Mouse (Mus musculus): Measurements from ENCODE around the gene Zdhhc1. TPM values are rescaled to one million over a fixed set of nuclear protein-coding genes. Genes with fewer than 3 reads are reported as not detected.

Gene Zdhhc1
- polyA plus RNA-seq (2012; rRNA removed) = 1.9 and 2.1 TPM in 2 replicates

GRCm38 (mm10) chr8:105496439-105497180 lies at the start of gene Zdhhc1:
Gene Zdhhc1 (minus strand): TSS chr8:105496902.

GRCm38 (mm10) chr8:105518436-105519313 lies 22.0 kb upstream of the Zdhhc1 start, which contains the start of gene Hsd11b2:
Gene Hsd11b2 (plus strand): TSS chr8:105518755.

GRCm38 (mm10) chr8:105471314-105472015 lies 25.2 kb downstream of the Zdhhc1 start, which contains the start of gene Tppp3:
Gene Tppp3 (minus strand): TSS chr8:105471526.

Other genes starting within 250 kb of the Zdhhc1 start
- 1.4 and 1.7 TPM in 2 replicates for gene B3gnt9, start 241.7 kb downstream of the Zdhhc1 start, polyA plus RNA-seq (2012; rRNA removed)
- gene Tradd, start 232.3 kb downstream of the Zdhhc1 start, polyA plus RNA-seq (2012; rRNA removed) = 5.4 and 5.6 TPM in 2 replicates
- 0.77 and 0.93 TPM in 2 replicates for gene Fbxl8, start 232.3 kb downstream of the Zdhhc1 start, polyA plus RNA-seq (2012; rRNA removed)
- gene Hsf4, start 227.1 kb downstream of the Zdhhc1 start, polyA plus RNA-seq (2012; rRNA removed) = 0.01 and 0.03 TPM in 2 replicates
- 0.02 and 0.07 TPM in 2 replicates for gene Nol3, start 220.8 kb downstream of the Zdhhc1 start, polyA plus RNA-seq (2012; rRNA removed)
- gene 4931428F04Rik, start 207.0 kb downstream of the Zdhhc1 start, polyA plus RNA-seq (2012; rRNA removed) = 1.1 TPM in 2 replicates
- gene Exoc3l, start 200.8 kb downstream of the Zdhhc1 start, polyA plus RNA-seq (2012; rRNA removed) = 5.9 and 7.1 TPM in 2 replicates
- 221 and 269 TPM in 2 replicates for gene E2f4, start 199.2 kb downstream of the Zdhhc1 start, polyA plus RNA-seq (2012; rRNA removed)
- 3.3 and 3.8 TPM in 2 replicates for gene Elmo3, start 191.3 kb downstream of the Zdhhc1 start, polyA plus RNA-seq (2012; rRNA removed)
- 8.4 and 9.2 TPM in 2 replicates for gene Lrrc29, start 170.6 kb downstream of the Zdhhc1 start, polyA plus RNA-seq (2012; rRNA removed)
- 57.5 and 62.2 TPM in 2 replicates for gene Tmem208, start 170.5 kb downstream of the Zdhhc1 start, polyA plus RNA-seq (2012; rRNA removed)
- gene Fhod1, start 148.9 kb downstream of the Zdhhc1 start, polyA plus RNA-seq (2012; rRNA removed) = 3.6 and 4.4 TPM in 2 replicates
- 0.75 and 0.82 TPM in 2 replicates for gene Slc9a5, start 148.1 kb downstream of the Zdhhc1 start, polyA plus RNA-seq (2012; rRNA removed)
- gene Plekhg4, start 123.6 kb downstream of the Zdhhc1 start, polyA plus RNA-seq (2012; rRNA removed) = 0.02 and 0.07 TPM in 2 replicates
- not detected in 2 replicates for gene Kctd19, start 83.4 kb downstream of the Zdhhc1 start, polyA plus RNA-seq (2012; rRNA removed)
- gene Lrrc36, start 83.3 kb downstream of the Zdhhc1 start, polyA plus RNA-seq (2012; rRNA removed) = 0.08 and 0.10 TPM in 2 replicates
- 0.69 and 2.4 TPM in 2 replicates for gene Tppp3, start 25.4 kb downstream of the Zdhhc1 start, polyA plus RNA-seq (2012; rRNA removed)
- gene Hsd11b2, start 21.9 kb upstream of the Zdhhc1 start, polyA plus RNA-seq (2012; rRNA removed) = 0.85 and 0.98 TPM in 2 replicates
- 32.3 and 42.6 TPM in 2 replicates for gene Atp6v0d1, start 69.1 kb upstream of the Zdhhc1 start, polyA plus RNA-seq (2012; rRNA removed)
- 3.7 and 4.5 TPM in 2 replicates for gene Ripor1, start 108.4 kb upstream of the Zdhhc1 start, polyA plus RNA-seq (2012; rRNA removed)
- 19.4 and 23.8 TPM in 2 replicates for gene Ctcf, start 139.7 kb upstream of the Zdhhc1 start, polyA plus RNA-seq (2012; rRNA removed)
- 0.05 TPM in 1 of 2 replicates, not detected in the other for gene Agrp, start 140.5 kb upstream of the Zdhhc1 start, polyA plus RNA-seq (2012; rRNA removed)
- 1.00 and 1.8 TPM in 2 replicates for gene Carmil2, start 189.4 kb upstream of the Zdhhc1 start, polyA plus RNA-seq (2012; rRNA removed)
- 8.2 and 9.3 TPM in 2 replicates for gene Acd, start 204.2 kb upstream of the Zdhhc1 start, polyA plus RNA-seq (2012; rRNA removed)
- gene Pard6a, start 204.2 kb upstream of the Zdhhc1 start, polyA plus RNA-seq (2012; rRNA removed) = 5.7 TPM in 2 replicates
- 0.03 TPM in 1 of 2 replicates, not detected in the other for gene 4933405L10Rik, start 210.8 kb upstream of the Zdhhc1 start, polyA plus RNA-seq (2012; rRNA removed)
- 7.6 and 8.1 TPM in 2 replicates for gene Enkd1, start 211.3 kb upstream of the Zdhhc1 start, polyA plus RNA-seq (2012; rRNA removed)

All from liver, embryonic 14 days (tissue).